Mouse (Mus musculus) megakaryocyte-erythroid progenitor cell, adult 5-6 weeks (primary cell): ENCODE measurements around the gene Nudt8. TPM values are rescaled to one million over a fixed set of nuclear protein-coding genes. Genes with fewer than 3 reads are reported as not detected.
"Not testable (repeated sequence)": the region's sequence is repeated elsewhere in the genome, so short reads cannot be mapped to it uniquely, and the experiment has no call there.

Experiments
- ATAC-seq: replicated peaks from 2 replicates; pipeline ENCODE4 v1.8.0; 2016; ENCODE audit warnings: mild to moderate bottlenecking, inconsistent platforms; ENCODE audit not compliant: severe bottlenecking, poor library complexity, low FRiP score, low TSS enrichment
- total RNA-seq, 2 experiments: library from RNA; stranded (forward) in 1 of 2; stranded (reverse) in 1 of 2; fragments of 200-1000, 215-1000 nt in 1 of 2; fragments of >200 nt in 1 of 2; fragmentation: Nextera tagmentation in 1 of 2; gene quantifications; 2 replicates each; pipeline ENCODE4 v1.2.3; 2014 to 2017

The Nudt8 gene
- total RNA-seq (2014; fragmentation: Nextera tagmentation) (21.5 and 29.8 TPM in 2 replicates), total RNA-seq (2017) (19.5 and 21.1 TPM in 2 replicates)

DNA sequence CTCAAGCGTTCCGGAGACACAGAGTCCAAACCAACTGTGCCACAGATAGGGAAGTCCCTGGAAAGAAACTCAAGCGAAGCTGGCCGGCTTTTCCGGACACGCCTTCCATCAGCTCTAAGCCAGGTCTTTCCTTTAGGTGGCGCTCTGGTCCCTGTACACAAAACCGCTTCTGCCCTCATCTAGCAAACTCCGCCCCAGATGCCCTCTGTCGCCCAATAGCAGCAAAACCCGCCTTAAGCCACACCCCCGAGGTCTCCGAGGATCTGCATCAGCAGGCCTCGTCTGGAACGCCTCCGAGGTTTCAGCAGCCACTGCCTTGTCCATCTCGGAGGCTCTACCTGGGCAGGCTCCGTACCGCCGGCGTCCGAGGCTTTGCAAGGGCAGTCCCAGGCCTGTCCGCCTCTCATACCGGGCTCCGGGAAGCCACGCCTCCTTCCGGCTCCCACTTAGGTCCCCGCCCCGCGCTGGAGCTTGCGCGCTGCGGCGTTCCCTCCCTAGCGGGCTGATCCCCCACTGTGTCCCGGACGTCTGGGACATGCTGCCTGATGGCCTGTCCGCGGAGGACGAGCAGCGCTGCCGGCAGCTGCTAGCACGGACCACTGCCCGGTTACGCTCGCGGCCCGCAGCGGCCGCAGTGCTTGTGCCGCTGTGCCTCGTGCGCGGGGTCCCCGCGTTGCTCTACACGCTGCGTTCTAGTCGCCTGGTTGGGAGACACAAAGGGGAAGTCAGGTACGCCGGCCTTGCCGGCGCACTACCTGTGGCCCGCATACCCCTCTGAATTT, at the start of gene Nudt8, which contains the start of gene Gm49405:
Gene Nudt8, plus strand, starts transcription at position 462 of the 782 bp plus-strand sequence.
Gene Gm49405, plus strand, starts transcription at position 508 of the 782 bp plus-strand sequence.
- peak; percentile 87 for ATAC-seq

DNA sequence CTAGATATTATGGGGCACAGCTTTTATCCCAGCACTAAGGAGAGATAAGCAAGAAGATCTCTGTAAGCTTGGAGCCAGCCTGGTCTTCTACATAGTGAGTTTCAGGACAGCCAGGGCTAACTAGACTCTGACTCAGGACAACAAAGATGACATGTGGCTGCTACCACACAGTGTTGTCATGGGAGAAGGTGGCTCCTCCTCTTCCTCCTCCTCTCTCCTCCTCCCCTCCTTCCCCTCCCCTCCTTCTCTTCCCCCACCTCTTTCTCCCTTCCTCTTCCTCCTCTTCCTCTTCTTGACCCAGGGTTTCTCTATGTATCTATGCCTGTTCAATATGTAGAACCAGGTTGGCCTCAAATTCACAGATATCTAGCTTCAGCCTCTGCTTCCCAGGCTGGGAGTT, 48.9 kb upstream of the Nudt8 start:
- no peak for ATAC-seq

DNA sequence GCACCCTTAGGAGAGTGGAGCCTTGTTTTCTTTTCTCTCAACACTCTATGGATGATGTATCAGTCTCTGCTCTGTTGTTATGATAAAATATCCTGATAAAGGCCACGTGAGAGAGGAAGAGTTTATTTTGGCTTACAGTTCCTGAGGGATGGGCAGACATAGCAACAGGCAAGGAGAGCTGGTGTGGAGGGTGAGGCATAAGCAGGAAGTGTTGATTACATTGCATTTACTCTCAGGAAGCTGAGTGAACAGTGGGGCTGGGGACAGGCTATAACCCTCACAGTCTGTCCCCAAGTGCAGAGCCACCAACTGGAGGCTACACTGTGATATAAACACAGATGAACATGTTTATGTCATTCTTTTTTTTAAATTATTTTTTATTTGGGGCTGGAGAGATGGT, 48.3 kb upstream of the Nudt8 start:
- ATAC-seq: no peak

DNA sequence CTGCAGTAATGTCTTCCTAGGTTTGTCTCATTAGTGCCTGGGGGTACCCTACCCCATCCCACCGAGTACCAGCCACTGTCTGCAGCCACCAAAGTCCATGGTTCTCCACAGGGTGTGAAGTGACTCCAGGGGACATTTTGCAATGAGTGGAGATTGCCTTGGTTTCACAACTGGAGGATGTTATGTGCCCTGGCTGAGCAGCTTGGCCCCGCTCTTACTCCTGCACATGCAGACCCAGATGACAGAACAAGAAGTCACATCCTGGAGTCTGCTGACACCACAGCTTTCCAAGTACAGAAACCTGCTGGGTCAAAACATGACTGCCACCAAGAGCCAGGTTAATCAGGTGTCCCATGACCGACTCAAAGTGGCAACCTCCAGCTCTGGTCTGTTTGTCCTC, 45.3 kb upstream of the Nudt8 start:
- ATAC-seq: no peak

DNA sequence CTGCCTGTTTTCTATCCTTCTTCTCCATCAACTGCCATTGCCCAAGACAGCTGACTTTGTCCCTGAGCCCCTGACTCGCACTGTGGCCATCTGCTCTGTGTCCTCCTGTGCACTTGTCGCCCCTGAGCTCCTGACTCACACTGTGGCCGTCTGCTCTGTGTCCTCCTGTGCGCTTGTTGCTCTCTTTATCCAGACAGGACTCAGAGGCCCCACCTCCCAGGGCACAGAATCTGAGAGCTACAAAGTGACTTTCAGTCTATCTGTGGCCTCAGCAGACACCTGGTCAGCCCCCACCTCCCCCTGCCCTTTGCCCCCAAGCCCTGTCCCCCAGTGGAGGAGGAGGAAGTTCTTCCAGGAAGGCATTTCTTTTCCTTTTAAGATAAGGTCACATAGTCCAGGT, 44.6 kb upstream of the Nudt8 start:
- no peak for ATAC-seq

DNA sequence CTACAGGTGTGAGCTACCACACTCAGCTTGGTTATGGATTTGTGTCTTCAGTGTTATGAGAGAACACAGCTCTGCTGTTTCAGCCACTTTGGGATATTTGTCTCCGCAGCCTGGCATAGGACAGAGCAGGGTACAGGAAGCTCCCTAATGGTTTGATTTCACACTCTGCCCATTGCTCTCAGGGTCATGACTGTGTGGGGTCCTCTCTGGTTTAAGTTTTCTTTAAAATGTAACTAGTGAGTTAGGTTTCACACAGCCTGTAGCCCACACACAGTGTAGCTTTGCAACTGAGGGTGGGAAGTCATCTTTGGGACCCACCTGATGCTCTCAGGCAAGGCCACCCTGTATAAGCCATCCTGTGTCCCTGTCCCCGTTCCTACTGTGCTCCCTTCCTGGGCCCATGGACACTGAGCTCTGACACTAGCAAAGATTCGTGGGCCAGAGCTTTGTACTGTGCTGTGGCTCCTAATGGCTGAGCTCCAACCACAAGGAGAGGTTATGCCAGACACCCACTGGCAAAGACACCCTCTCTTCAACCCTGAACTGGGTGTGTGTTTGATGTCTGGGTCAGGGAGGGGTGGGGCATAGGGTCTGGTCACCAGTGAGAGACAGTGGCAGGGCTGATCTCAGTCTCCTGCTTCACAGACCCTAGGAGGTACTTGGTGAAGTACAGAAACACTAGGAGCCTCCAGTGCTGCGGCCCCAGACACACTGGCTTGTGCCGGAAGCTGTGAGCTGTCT, 42.9 kb upstream of the Nudt8 start:
- not testable (repeated sequence) for ATAC-seq

DNA sequence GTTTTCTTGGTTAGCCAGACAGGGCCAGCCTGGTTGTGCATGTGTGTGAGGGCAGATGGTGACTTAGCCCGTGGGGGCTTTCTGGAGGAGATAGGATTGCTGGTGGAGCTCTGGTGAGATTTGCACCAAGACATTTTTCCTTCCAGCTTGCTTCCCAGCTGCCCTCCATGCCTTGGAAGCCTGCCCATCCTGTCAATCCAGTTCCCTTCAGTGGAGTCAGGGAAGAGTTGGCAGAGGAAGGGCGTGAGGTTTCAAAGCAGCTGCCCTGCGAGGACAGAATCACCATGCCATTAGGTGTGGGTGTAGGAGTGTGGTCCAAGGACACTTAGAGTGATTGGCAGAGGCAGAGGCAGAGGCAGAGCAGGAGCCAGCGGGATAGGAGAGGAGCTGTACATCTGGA, 41.9 kb upstream of the Nudt8 start, which contains the start of gene Aldh3b3:
Gene Aldh3b3, plus strand, starts transcription at position 176 of the 400 bp plus-strand sequence.
- no peak for ATAC-seq

DNA sequence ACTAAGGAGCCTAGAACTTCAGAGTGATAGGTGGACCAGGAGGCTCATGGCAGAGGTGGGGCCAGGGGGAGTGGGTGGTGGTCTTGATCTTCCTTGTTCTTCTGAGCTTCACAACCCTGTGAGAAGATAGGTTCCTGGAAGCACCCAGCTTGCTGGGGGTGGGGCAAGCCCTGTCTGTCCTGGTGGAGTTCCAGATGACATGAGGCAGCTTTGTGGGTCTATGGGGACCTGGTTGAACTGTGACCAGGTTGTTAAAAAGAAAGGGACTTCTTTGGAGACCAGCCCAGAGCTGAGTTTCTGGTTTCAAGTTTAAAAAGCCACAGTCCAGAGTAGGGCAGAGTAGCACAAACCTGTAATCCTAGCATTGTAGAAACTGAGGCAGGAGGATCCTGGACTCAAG, 41.4 kb upstream of the Nudt8 start:
- no peak for ATAC-seq

DNA sequence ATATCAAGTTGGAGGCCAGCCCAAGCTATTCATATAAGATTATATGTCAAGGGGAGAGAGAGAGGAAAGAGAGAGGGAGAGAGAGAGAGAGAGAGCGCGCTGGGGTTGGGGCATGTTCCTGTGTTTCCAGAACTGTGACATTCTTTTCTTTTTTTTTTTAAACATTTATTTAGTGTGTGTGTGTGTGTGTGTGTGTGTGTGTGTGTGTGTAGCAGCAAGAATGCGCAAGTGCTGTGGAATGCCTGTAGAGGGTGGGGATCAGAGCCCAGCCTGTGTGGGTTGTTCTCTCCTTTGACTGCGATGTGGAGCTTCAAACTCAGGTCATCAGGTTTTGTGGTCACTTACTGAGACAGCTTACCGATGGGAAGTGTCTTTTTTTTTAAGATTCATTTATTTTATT, 40.2 kb upstream of the Nudt8 start:
- ATAC-seq: no peak

DNA sequence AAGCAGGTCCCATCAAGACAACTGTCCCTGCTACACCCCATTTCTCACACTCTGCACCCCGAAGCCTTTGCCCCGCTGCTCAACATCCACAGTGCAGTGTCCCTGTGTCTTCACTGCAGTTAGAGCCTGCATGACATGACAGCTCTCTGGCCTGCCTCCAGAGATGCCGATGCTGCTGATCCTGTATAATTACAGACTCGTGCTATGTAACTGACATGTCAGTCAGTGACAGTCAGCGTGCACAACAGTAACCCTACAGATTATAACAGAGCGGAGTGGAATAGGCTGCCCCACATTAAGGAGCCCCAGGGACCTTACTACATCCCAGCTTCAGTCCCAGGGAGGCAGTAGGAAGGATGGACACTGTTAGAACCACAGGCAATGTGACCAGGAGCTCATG, 38.6 kb upstream of the Nudt8 start:
- not testable (repeated sequence) for ATAC-seq

DNA sequence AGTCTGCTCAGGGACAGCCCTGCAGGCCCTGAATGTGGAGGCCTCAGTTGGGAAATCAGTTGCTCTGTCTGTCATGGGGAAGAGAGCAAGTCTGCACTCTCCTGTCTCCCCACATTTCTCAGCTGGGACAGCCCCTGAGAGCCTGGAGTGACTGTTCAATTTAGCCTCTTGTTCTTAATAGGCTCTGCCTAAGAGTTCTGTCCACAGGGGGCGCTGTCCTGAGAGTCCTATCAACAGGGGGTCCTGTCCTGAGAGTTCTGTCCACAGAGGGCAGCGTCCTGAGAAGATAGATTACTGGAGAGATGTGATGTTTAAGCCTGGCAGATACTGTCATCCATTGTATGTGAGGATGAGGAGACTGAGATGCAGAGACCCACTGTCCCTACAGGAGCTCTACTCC, 37.9 kb upstream of the Nudt8 start:
- no peak for ATAC-seq

DNA sequence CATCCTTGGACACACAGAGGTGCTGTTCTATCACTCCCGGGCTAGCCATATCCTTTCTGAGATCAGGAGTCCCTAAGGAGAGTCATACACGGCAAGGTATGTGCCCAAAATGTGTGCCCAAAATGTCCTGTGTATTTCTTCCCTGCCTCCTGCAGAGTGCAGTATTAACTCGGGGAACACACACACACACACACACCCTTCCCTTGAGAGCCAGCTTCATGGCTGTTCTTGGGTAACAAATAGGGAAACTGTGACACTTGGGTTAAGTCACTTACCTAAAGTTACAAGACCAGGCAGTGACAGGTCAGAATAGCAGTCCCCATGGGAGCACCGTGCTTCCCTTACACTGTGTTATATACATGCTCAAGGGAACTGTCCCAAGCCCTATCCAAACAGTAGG, 36.4 kb upstream of the Nudt8 start:
- no peak for ATAC-seq

DNA sequence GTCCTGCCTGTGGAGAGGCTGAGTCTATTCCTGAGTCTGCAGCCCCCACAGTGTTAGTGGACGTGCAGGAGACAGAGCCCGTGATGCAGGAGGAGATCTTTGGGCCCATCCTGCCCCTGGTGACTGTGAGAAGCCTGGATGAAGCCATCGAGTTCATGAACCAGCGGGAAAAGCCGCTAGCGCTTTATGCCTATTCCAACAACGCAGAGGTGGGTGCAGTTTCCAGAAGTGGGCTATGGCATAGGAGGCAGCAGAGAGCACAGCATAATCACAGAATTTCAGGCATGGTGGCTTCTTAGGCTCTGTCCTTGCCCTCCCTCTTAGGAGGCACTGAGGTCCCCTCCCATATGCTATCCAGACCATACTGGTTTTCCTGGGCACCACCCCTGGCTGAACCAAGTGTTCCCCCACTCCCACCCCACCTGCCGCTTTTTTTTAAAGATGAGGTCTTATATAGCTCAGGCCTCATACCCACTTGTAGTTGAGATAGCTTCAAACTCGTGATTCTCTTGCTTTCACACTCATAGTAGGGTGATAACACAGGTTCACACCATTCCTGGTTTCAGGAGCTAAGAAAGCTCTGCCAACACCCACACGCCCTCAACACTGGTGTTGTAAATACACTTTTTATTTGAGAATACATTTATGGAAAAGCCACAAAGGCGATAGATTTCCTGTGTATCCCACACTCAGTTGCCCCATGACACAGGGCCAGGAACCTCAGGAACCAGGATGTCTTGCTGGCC, 33.9 kb upstream of the Nudt8 start:
- no peak for ATAC-seq

DNA sequence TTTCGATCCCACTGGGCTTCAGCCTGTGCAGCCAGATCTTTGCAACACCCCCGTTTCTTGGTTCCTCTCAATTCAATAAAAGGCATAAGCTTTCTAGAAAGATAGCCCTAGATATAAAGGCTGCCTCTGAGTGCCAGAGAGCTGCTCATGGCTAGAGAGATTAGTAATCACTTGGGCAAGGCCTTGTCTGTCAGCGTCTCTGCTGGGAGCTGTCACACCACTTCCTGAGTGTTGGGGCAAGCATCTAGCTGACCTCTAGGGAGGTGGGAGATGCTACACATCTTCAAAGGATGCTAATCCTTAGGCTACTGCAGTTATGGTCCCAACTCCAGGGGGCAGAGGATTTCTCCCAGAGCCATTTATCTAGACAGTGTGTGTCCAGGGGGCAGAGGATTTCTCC, 33.1 kb upstream of the Nudt8 start:
- peak; percentile 47; the same call in 1 of the 2 replicates for ATAC-seq

DNA sequence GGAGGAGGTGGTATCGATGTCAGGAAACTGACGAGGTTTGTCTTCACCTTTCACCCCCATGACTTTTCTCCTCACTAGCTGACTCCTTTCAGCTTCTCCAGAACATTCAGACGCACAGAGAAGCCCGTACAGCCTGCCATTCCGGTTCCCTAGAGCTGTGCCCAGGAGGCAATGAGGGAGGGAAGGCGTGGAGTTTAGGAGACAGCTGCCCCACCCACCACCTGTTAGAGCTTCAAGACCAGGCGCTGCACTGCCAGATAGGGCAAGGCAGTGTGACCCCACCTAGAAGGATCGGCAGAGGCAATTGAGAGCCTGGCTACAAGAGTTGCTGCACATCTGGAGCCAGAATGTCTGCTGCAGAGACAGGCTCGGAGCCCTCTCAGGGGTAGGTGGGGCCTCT, 28.2 kb upstream of the Nudt8 start, which contains the start of gene Aldh3b2:
Gene Aldh3b2, plus strand, starts transcription at position 100 of the 400 bp plus-strand sequence.
- ATAC-seq: peak; percentile 60

DNA sequence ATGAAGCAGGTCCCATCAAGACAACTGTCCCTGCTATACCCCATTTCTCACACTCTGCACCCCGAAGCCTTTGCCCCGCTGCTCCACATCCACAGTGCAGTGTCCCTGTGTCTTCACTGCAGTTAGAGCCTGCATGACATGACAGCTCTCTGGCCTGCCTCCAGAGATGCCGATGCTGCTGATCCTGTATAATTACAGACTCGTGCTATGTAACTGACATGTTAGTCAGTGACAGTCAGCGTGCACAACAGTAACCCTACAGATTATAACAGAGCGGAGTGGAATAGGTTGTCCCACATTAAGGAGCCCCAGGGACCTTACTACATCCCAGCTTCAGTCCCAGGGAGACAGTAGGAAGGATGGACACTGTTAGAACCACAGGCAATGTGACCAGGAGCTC, 25.8 kb upstream of the Nudt8 start:
- not testable (repeated sequence) for ATAC-seq

DNA sequence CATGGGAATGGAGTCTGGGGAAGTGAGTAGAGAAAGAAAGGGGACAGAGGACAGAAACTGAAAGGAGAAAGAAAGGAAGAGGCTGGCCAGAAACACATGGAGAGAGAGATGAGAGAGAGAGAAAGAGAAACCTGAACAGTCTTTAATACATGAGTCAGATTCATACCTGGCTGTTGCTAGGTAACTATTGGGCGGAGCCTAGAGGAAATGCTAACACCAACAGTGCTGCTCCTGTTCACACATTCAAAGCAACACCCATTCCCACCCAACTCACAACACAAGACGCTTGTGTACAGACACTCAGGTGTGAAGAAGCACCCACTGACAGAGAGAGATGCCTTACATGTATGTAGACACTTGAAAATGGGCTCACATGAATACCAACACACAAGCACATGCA, 24.5 kb upstream of the Nudt8 start:
- ATAC-seq: no peak

DNA sequence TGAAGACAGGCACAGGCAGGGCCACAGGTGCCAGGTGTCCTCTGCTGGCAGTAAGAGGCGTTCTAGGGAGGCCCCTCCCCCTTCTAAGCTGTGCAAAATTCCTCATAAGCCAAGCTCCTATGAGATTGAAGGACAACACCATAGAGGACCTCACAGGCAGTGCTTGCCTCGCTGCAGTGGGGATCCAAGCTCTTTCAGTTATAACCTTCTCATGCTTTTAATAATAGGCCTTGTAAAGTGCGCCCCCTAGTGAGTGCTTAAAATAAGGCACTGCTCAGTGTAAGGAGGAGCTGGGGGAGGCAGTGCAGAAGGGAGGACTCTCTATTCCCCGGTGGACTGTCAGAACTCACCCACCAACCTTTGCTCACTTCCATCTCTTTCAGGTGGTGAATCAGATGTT, 20.1 kb upstream of the Nudt8 start:
- ATAC-seq: peak; percentile 66

DNA sequence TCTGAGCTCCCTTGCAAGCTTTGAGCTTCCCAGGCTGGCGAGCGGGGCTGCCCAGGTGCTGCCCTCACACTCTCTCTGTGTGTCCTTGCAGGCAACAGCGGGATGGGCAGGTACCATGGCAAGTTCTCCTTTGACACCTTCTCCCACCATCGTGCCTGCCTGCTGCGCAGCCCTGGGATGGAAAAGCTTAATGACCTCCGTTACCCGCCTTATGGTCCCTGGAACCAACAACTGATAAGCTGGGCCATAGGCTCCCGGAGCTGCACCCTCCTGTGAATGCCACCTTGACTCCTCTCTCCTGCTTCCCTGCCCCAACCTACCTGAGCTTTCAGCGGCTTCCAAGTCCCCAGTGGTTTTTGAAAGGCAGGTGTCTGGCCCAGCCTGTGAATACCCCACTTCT, 19.5 kb upstream of the Nudt8 start:
- ATAC-seq: no peak
